Comparison of ENCODE assay signal across 8 mouse cellular contexts in the genomic region with DNA sequence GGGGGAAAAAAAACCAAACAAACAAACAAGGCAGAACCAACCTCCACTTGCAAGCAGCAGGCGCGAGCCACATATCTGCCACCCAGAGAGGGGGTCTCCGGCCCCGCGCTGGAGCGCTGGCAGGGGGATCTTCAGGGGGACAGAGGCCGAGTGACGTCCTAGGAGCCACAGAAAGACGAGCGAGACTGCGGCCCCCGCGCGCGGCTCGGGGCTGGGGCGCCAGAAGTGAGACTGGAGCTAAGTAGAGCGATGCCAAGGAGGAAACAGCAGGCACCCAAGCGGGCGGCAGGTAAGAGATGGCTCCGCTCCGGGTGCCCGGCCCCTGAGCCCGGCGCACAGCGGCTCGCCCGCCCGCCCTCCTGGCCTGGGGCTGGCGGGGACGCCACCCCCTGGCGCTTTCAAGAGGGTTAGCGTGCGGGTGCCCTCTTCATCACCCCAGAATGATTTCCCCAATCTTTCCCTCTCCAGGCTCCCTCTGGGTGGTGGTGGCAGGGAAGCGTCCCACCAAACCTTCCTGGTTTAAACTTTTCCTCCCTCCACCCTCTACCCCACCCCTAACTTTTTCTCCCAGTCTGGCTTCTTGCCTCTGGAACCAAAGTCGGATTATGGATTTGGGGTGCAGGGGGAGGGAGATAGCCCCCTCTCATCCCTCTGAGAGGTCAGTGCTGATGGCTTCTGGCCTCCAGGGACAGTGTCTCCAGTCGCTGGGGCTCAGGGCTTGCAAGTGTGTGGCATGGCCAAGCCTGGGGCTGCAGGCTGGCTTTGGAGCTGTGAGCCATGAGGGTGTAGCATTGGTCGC. TPM values are rescaled to one million over a fixed set of nuclear protein-coding genes. Genes with fewer than 3 reads are reported as not detected.
A peak's percentile ranks its signal among the peaks of the same experiment; 100 is the strongest.
DNase-seq lines count a peak whose midpoint lies in the region; ATAC-seq and TF ChIP-seq lines count a peak whose summit lies in the region.

No protein-coding gene starts in this region.

- no peaks in the 10 kb centered on the region for H3K9me3 ChIP-seq in embryonic facial prominence, embryonic 11.5 days (replicated peaks; ENCODE audit: control insufficient read depth, low read length)
- no peaks in the 10 kb centered on the region for H3K9me3 ChIP-seq in heart, embryonic 12.5 days (replicated peaks)
- H3K9me3 ChIP-seq in kidney, embryonic 16.5 days (ENCODE audit: low read length): no peaks in the 10 kb centered on the region
- no peaks in the 10 kb centered on the region for H3K9me3 ChIP-seq in stomach, postnatal 0 days (ENCODE audit: control insufficient read depth, low read length)

- H3K4me2 ChIP-seq in embryonic facial prominence, embryonic 11.5 days (ENCODE audit: low read depth, low read length): peak overlapping the region; percentile 95
- H3K4me2 ChIP-seq in heart, embryonic 12.5 days: peak overlapping the region; percentile 85
- H3K4me2 ChIP-seq in kidney, embryonic 16.5 days (replicated peaks; ENCODE audit: low read depth, low read length): peak overlapping the region; percentile 83
- H3K4me2 ChIP-seq in stomach, postnatal 0 days (replicated peaks; ENCODE audit: low read depth): peak overlapping the region; percentile 89

- H3K27me3 ChIP-seq in spleen, adult 2 months (ENCODE audit: control insufficient read depth, insufficient read depth, low read length): no peaks in the 10 kb centered on the region; the same call in 1 of the 2 replicates
- no peaks in the 10 kb centered on the region for H3K27me3 ChIP-seq in embryonic facial prominence, embryonic 11.5 days (ENCODE audit: control insufficient read depth, insufficient read depth, low read length)
- H3K27me3 ChIP-seq in heart, embryonic 12.5 days (replicated peaks): no peaks in the 10 kb centered on the region
- no peaks in the 10 kb centered on the region for H3K27me3 ChIP-seq in kidney, embryonic 16.5 days (ENCODE audit: insufficient read depth, low read length)
- H3K27me3 ChIP-seq in stomach, postnatal 0 days (ENCODE audit: control insufficient read depth, insufficient read depth, low read length): no peaks in the 10 kb centered on the region

- peak overlapping the region; percentile 77 for H3K9ac ChIP-seq in embryonic facial prominence, embryonic 11.5 days (replicated peaks; ENCODE audit: low read length)
- peak overlapping the region; percentile 75 for H3K9ac ChIP-seq in heart, embryonic 12.5 days
- peak overlapping the region; percentile 97 for H3K9ac ChIP-seq in kidney, embryonic 16.5 days (replicated peaks; ENCODE audit: low read length)
- peak overlapping the region; percentile 81 for H3K9ac ChIP-seq in stomach, postnatal 0 days (ENCODE audit: low read length)

- no peak for TF ChIP-seq CTCF in spleen, adult 2 months (IDR thresholded peaks at IDR 0.05; ENCODE audit: extremely low read depth, insufficient read depth, insufficient read length, insufficient replicate concordance)
- no peak for TF ChIP-seq CTCF in stomach, postnatal 0 days (IDR thresholded peaks at IDR 0.05; ENCODE audit: low read depth)

- DNase-seq in spleen, adult 2 months (ENCODE audit: low read depth in 1 of 2, low spot score in 2 of 2): no peak
- no peak for DNase-seq in spleen, postnatal 14 days (ENCODE audit: low spot score in 2 of 2)
- peak; percentile 31 for DNase-seq in embryonic facial prominence, embryonic 11.5 days (ENCODE audit: low spot score)
- DNase-seq in mesoderm, embryonic 11.5 days (ENCODE audit: low read depth, low spot score): peak; percentile 36
- DNase-seq in stomach, postnatal 0 days (ENCODE audit: low spot score): peak; percentile 58

- WGBS in spleen, adult 2 months: 1% methylated on average over 38 of the region's 38 CpGs
- under 1% methylated on average over 27 of the region's 38 CpGs for WGBS in embryonic facial prominence, embryonic 11.5 days
- under 1% methylated on average over 38 of the region's 38 CpGs for WGBS in heart, embryonic 12.5 days
- under 1% methylated on average over 33 of the region's 38 CpGs for WGBS in kidney, embryonic 16.5 days
- 1% methylated on average over 38 of the region's 38 CpGs for WGBS in stomach, postnatal 0 days

- TF ChIP-seq EP300 in stomach, postnatal 0 days (optimal IDR thresholded peaks at IDR 0.05): no peak

- no peaks in the 10 kb centered on the region for H3K36me3 ChIP-seq in spleen, adult 2 months (ENCODE audit: control insufficient read depth, insufficient read depth, low read length)
- no peaks in the 10 kb centered on the region for H3K36me3 ChIP-seq in embryonic facial prominence, embryonic 11.5 days (replicated peaks; ENCODE audit: control insufficient read depth, insufficient read depth, low read depth, low read length)
- H3K36me3 ChIP-seq in heart, embryonic 12.5 days: no peaks in the 10 kb centered on the region
- no peaks in the 10 kb centered on the region for H3K36me3 ChIP-seq in kidney, embryonic 16.5 days (ENCODE audit: insufficient read depth, low read length)
- H3K36me3 ChIP-seq in stomach, postnatal 0 days (ENCODE audit: control insufficient read depth, insufficient read depth, low read length): no peaks in the 10 kb centered on the region

- peak overlapping the region; percentile 55 for H3K27ac ChIP-seq in spleen, adult 2 months (ENCODE audit: insufficient read depth, low read length)
- 0 out of 2 replicates have a peak overlapping the region, but pooled peaks have one; percentile 36 for H3K27ac ChIP-seq in embryonic facial prominence, embryonic 11.5 days (replicated peaks; ENCODE audit: low read depth, low read length)
- H3K27ac ChIP-seq in heart, embryonic 12.5 days (ENCODE audit: poor library complexity, severe bottlenecking): peak overlapping the region; percentile 64
- peak overlapping the region; percentile 96 for H3K27ac ChIP-seq in kidney, embryonic 16.5 days (ENCODE audit: low read length)
- peak overlapping the region; percentile 90 for H3K27ac ChIP-seq in stomach, postnatal 0 days (replicated peaks)

- TF ChIP-seq POLR2A in spleen, adult 2 months (IDR thresholded peaks at IDR 0.05; ENCODE audit: low read depth, low read length): no peak

- no peak for ATAC-seq in embryonic facial prominence, embryonic 11.5 days (replicated peaks; ENCODE audit: insufficient number of reproducible peaks, low FRiP score, low TSS enrichment, low read depth)
- peak; percentile 27; the same call in 1 of the 2 replicates for ATAC-seq in heart, embryonic 12.5 days (ENCODE audit: insufficient number of reproducible peaks, low FRiP score)
- peak; percentile 29; the same call in 1 of the 2 replicates for ATAC-seq in kidney, embryonic 16.5 days (ENCODE audit: low FRiP score, low TSS enrichment)
- ATAC-seq in stomach, postnatal 0 days (ENCODE audit: low FRiP score, low TSS enrichment): peak; percentile 69
- no peak for ATAC-seq in megakaryocyte, adult 5-6 weeks (ENCODE audit: poor library complexity, severe bottlenecking)

- H3K4me3 ChIP-seq in spleen, adult 2 months (ENCODE audit: extremely low read depth, insufficient read depth, insufficient read length): peak overlapping the region; percentile 37; the same call in 1 of the 2 replicates
- H3K4me3 ChIP-seq in embryonic facial prominence, embryonic 11.5 days (ENCODE audit: low read depth, low read length): peak overlapping the region; percentile 67
- H3K4me3 ChIP-seq in heart, embryonic 12.5 days: peak overlapping the region; percentile 66
- H3K4me3 ChIP-seq in kidney, embryonic 16.5 days (ENCODE audit: low read length): peak overlapping the region; percentile 87
- peak overlapping the region; percentile 67 for H3K4me3 ChIP-seq in stomach, postnatal 0 days (ENCODE audit: low read depth, low read length)

- no peaks in the 10 kb centered on the region for H3K4me1 ChIP-seq in spleen, adult 2 months (ENCODE audit: control insufficient read depth, insufficient read depth, insufficient read length)
- no peaks in the 10 kb centered on the region for H3K4me1 ChIP-seq in embryonic facial prominence, embryonic 11.5 days (ENCODE audit: control insufficient read depth, insufficient read depth, low read length)
- peaks cover 17% of the 10 kb centered on the region for H3K4me1 ChIP-seq in heart, embryonic 12.5 days (replicated peaks)
- H3K4me1 ChIP-seq in kidney, embryonic 16.5 days (ENCODE audit: insufficient read depth, low read length): peaks cover 39% of the 10 kb centered on the region
- no peaks in the 10 kb centered on the region for H3K4me1 ChIP-seq in stomach, postnatal 0 days (replicated peaks; ENCODE audit: control insufficient read depth, insufficient read depth)

RNA-seq across cellular contexts. Expression of a gene that starts 0.9 kb away (rescaled TPM):
- polyA plus RNA-seq in spleen, adult 2 months (2012; rRNA removed): 5.8 and 7.1 TPM in 2 replicates
- polyA plus RNA-seq in embryonic facial prominence, embryonic 11.5 days (2014; fragmentation: Nextera tagmentation; extraction: Ambion mirVana): 2.1 and 2.3 TPM in 2 replicates
- polyA plus RNA-seq in heart, embryonic 12.5 days (2016; fragmentation: Nextera tagmentation; extraction: Ambion mirVana): 5.6 and 5.8 TPM in 2 replicates
- 11.5 and 15.2 TPM in 2 replicates for polyA plus RNA-seq in kidney, embryonic 16.5 days (2015; fragmentation: Nextera tagmentation; extraction: Ambion mirVana)
- polyA plus RNA-seq in stomach, postnatal 0 days (2015; fragmentation: Nextera tagmentation; extraction: Ambion mirVana): 5.4 and 6.7 TPM in 2 replicates
- total RNA-seq in megakaryocyte, adult 5-6 weeks (2015): not detected in 2 replicates
- total RNA-seq in megakaryocyte, adult 5-6 weeks (2017): not detected in 2 replicates

RNA-seq across cellular contexts. Expression of a gene that starts 46.1 kb away (rescaled TPM):
- polyA plus RNA-seq in spleen, adult 2 months (2012; rRNA removed): not detected in 2 replicates
- polyA plus RNA-seq in embryonic facial prominence, embryonic 11.5 days (2014; fragmentation: Nextera tagmentation; extraction: Ambion mirVana): not detected in 2 replicates
- polyA plus RNA-seq in heart, embryonic 12.5 days (2016; fragmentation: Nextera tagmentation; extraction: Ambion mirVana): not detected in 2 replicates
- not detected in 2 replicates for polyA plus RNA-seq in kidney, embryonic 16.5 days (2015; fragmentation: Nextera tagmentation; extraction: Ambion mirVana)
- not detected in 2 replicates for polyA plus RNA-seq in stomach, postnatal 0 days (2015; fragmentation: Nextera tagmentation; extraction: Ambion mirVana)
- not detected in 2 replicates for total RNA-seq in megakaryocyte, adult 5-6 weeks (2015)
- total RNA-seq in megakaryocyte, adult 5-6 weeks (2017): not detected in 2 replicates

Comparison
In these comparisons a context has a peak if more than half of its experiments do, and no peak if none do; other contexts are left out.
1. DNase-seq: peak in embryonic facial prominence, embryonic 11.5 days (single experiment), mesoderm, embryonic 11.5 days (single experiment) and stomach, postnatal 0 days (single experiment); none in spleen, adult 2 months (0 of 2) and spleen, postnatal 14 days (0 of 2).
2. H3K27ac ChIP-seq: peak in every context shown above with its lines; median percentile 96 in kidney, embryonic 16.5 days; 90 in stomach, postnatal 0 days; 64 in heart, embryonic 12.5 days; 55 in spleen, adult 2 months; 36 in embryonic facial prominence, embryonic 11.5 days.
3. H3K4me3 ChIP-seq: peak in every context shown above with its lines; median percentile 87 in kidney, embryonic 16.5 days; 67 in embryonic facial prominence, embryonic 11.5 days; 67 in stomach, postnatal 0 days; 66 in heart, embryonic 12.5 days; 37 in spleen, adult 2 months.
4. ATAC-seq: peak in heart, embryonic 12.5 days (single experiment), kidney, embryonic 16.5 days (single experiment) and stomach, postnatal 0 days (single experiment); none in embryonic facial prominence, embryonic 11.5 days (single experiment) and megakaryocyte, adult 5-6 weeks (single experiment).
5. Peak in every context shown above with its lines, with median percentiles within 50 percentile points of each other: H3K4me2 ChIP-seq and H3K9ac ChIP-seq.